Mouse (Mus musculus): ENCODE data around the gene Lhfpl5. TPM values are rescaled to one million over a fixed set of nuclear protein-coding genes. Genes with fewer than 3 reads are reported as not detected.

The Lhfpl5 gene
- polyA plus RNA-seq, 1 experiment from 2014 or later = 3.9 TPM

Small RNAs within 50 kb of the gene (microRNA-seq; reads per million reads assigned to microRNA genes)
- gene Gm25195 (not detected), gene Mir6969 (not detected)

Other genes with a start within 250 kb of the Lhfpl5 start
- gene Rpl10a, start 247.2 kb upstream of the Lhfpl5 start, polyA plus RNA-seq (2016; fragmentation: Nextera tagmentation; extraction: Ambion mirVana) = 341 and 353 TPM in 2 replicates
- 3.5 and 4.8 TPM in 2 replicates for gene Tead3, start 224.8 kb upstream of the Lhfpl5 start, polyA plus RNA-seq (2016; fragmentation: Nextera tagmentation; extraction: Ambion mirVana)
- gene Tulp1, start 210.4 kb upstream of the Lhfpl5 start, polyA plus RNA-seq (2016; fragmentation: Nextera tagmentation; extraction: Ambion mirVana) = 3.0 and 5.1 TPM in 2 replicates
- 34.1 and 35.1 TPM in 2 replicates for gene Fkbp5, start 58.1 kb upstream of the Lhfpl5 start, polyA plus RNA-seq (2016; fragmentation: Nextera tagmentation; extraction: Ambion mirVana)
- gene Armc12, start 44.8 kb upstream of the Lhfpl5 start, polyA plus RNA-seq (2016; fragmentation: Nextera tagmentation; extraction: Ambion mirVana) = not detected in 2 replicates
- not detected in 2 replicates for gene Clpsl2, start 26.2 kb upstream of the Lhfpl5 start, polyA plus RNA-seq (2016; fragmentation: Nextera tagmentation; extraction: Ambion mirVana)
- gene Clps, start 14.9 kb upstream of the Lhfpl5 start, polyA plus RNA-seq (2016; fragmentation: Nextera tagmentation; extraction: Ambion mirVana) = not detected in 2 replicates
- 96.1 and 107 TPM in 2 replicates for gene Srpk1, start 47.1 kb downstream of the Lhfpl5 start, polyA plus RNA-seq (2016; fragmentation: Nextera tagmentation; extraction: Ambion mirVana)
- gene Slc26a8, start 114.6 kb downstream of the Lhfpl5 start, polyA plus RNA-seq (2016; fragmentation: Nextera tagmentation; extraction: Ambion mirVana) = 0.45 and 0.75 TPM in 2 replicates
- 40.8 and 42.7 TPM in 2 replicates for gene Mapk14, start 115.7 kb downstream of the Lhfpl5 start, polyA plus RNA-seq (2016; fragmentation: Nextera tagmentation; extraction: Ambion mirVana)
- gene AC170998.1, start 150.4 kb downstream of the Lhfpl5 start, polyA plus RNA-seq (2016; fragmentation: Nextera tagmentation; extraction: Ambion mirVana) = 2.6 and 3.3 TPM in 2 replicates
- 1.5 and 1.9 TPM in 2 replicates for gene Mapk13, start 193.7 kb downstream of the Lhfpl5 start, polyA plus RNA-seq (2016; fragmentation: Nextera tagmentation; extraction: Ambion mirVana)
- gene Brpf3, start 225.4 kb downstream of the Lhfpl5 start, polyA plus RNA-seq (2016; fragmentation: Nextera tagmentation; extraction: Ambion mirVana) = 10.9 and 12.1 TPM in 2 replicates

Data from neural tube, embryonic 12.5 days (tissue).